Comparison of ENCODE assay signal across 8 mouse cellular contexts in genomic region chr3:126831418-126832138, GRCm38 (mm10).
DNase-seq lines count a peak whose midpoint lies in the region; ATAC-seq lines count a peak whose summit lies in the region.

No protein-coding gene starts in this region.

- H3K4me3 ChIP-seq in hindbrain, embryonic 11.5 days (ENCODE audit: low read depth, low read length) = no peak overlapping the region
- no peak overlapping the region for H3K4me3 ChIP-seq in hindbrain, embryonic 10.5 days
- no peak overlapping the region for H3K4me3 ChIP-seq in stomach, embryonic 14.5 days (ENCODE audit: low read depth, low read length)
- H3K4me3 ChIP-seq in midbrain, embryonic 16.5 days (ENCODE audit: low read depth, low read length) = no peak overlapping the region

- peak; percentile 33; the same call in 1 of the 2 replicates for ATAC-seq in hindbrain, embryonic 11.5 days (ENCODE audit: low FRiP score)
- peak; percentile 79; the same call in 1 of the 2 replicates for ATAC-seq in stomach, embryonic 14.5 days (ENCODE audit: insufficient number of reproducible peaks, insufficient read depth, low FRiP score, low read depth)
- ATAC-seq in midbrain, embryonic 16.5 days = no peak

- H3K27ac ChIP-seq in hindbrain, embryonic 11.5 days (ENCODE audit: low read depth, low read length) = no peak overlapping the region
- no peak overlapping the region for H3K27ac ChIP-seq in hindbrain, embryonic 10.5 days
- H3K27ac ChIP-seq in stomach, embryonic 14.5 days (ENCODE audit: low read length) = no peak overlapping the region
- no peak overlapping the region for H3K27ac ChIP-seq in midbrain, embryonic 16.5 days (ENCODE audit: low read length)

- H3K36me3 ChIP-seq in hindbrain, embryonic 11.5 days (ENCODE audit: control insufficient read depth, insufficient read depth, low read length) = no peaks in the 10 kb centered on the region
- no peaks in the 10 kb centered on the region for H3K36me3 ChIP-seq in hindbrain, embryonic 10.5 days
- no peaks in the 10 kb centered on the region for H3K36me3 ChIP-seq in stomach, embryonic 14.5 days (ENCODE audit: control insufficient read depth, insufficient read depth, low read length)
- peaks cover 4% of the 10 kb centered on the region; the same call in 1 of the 2 replicates for H3K36me3 ChIP-seq in midbrain, embryonic 16.5 days (ENCODE audit: control insufficient read depth, insufficient read depth, low read length)

- no peaks in the 10 kb centered on the region for H3K4me1 ChIP-seq in hindbrain, embryonic 11.5 days (replicated peaks; ENCODE audit: control insufficient read depth, insufficient read depth, low read length)
- no peaks in the 10 kb centered on the region for H3K4me1 ChIP-seq in hindbrain, embryonic 10.5 days (replicated peaks)
- no peaks in the 10 kb centered on the region for H3K4me1 ChIP-seq in stomach, embryonic 14.5 days (ENCODE audit: control insufficient read depth, insufficient read depth, low read length)
- no peaks in the 10 kb centered on the region for H3K4me1 ChIP-seq in midbrain, embryonic 16.5 days (ENCODE audit: control insufficient read depth, insufficient read depth, low read length)

- intact Hi-C loops in heart, postnatal 36 days (cut with DNase I) = loop anchor here (5.0 kb wide), 1 partner anchor 234 kb away; the partner anchor contains the start of gene Camk2d

- H3K27me3 ChIP-seq in hindbrain, embryonic 11.5 days (ENCODE audit: control insufficient read depth, insufficient read depth, low read length) = no peaks in the 10 kb centered on the region
- H3K27me3 ChIP-seq in hindbrain, embryonic 10.5 days (ENCODE audit: insufficient read depth, poor library complexity, severe bottlenecking) = no peaks in the 10 kb centered on the region
- H3K27me3 ChIP-seq in stomach, embryonic 14.5 days (ENCODE audit: control insufficient read depth, insufficient read depth, low read length) = no peaks in the 10 kb centered on the region
- no peaks in the 10 kb centered on the region for H3K27me3 ChIP-seq in midbrain, embryonic 16.5 days (ENCODE audit: control insufficient read depth, insufficient read depth, low read depth, low read length)

- 70% methylated on average over 6 of the region's 6 CpGs for WGBS in hindbrain, embryonic 11.5 days
- 76% methylated on average over 6 of the region's 6 CpGs for WGBS in hindbrain, embryonic 10.5 days
- WGBS in stomach, embryonic 14.5 days = 47% methylated on average over 6 of the region's 6 CpGs
- 75% methylated on average over 6 of the region's 6 CpGs for WGBS in midbrain, embryonic 16.5 days

- H3K9me3 ChIP-seq in hindbrain, embryonic 11.5 days (ENCODE audit: control insufficient read depth, low read length) = no peaks in the 10 kb centered on the region
- no peaks in the 10 kb centered on the region for H3K9me3 ChIP-seq in hindbrain, embryonic 10.5 days
- no peaks in the 10 kb centered on the region for H3K9me3 ChIP-seq in stomach, embryonic 14.5 days (ENCODE audit: control insufficient read depth, low read depth, low read length)
- H3K9me3 ChIP-seq in midbrain, embryonic 16.5 days (replicated peaks; ENCODE audit: control insufficient read depth, low read length, poor library complexity, severe bottlenecking) = no peaks in the 10 kb centered on the region

- no peak overlapping the region for H3K4me2 ChIP-seq in hindbrain, embryonic 11.5 days (replicated peaks; ENCODE audit: low read depth, low read length)
- H3K4me2 ChIP-seq in stomach, embryonic 14.5 days (replicated peaks; ENCODE audit: low read depth, low read length) = no peak overlapping the region
- no peak overlapping the region for H3K4me2 ChIP-seq in midbrain, embryonic 16.5 days (ENCODE audit: low read length)

- no peak for DNase-seq in hindbrain, embryonic 11.5 days (ENCODE audit: low spot score)
- DNase-seq in hindbrain, embryonic 10.5 days (ENCODE audit: low spot score) = no peak
- DNase-seq in Muller cell, postnatal 12 days (ENCODE audit: inconsistent ontology term) = peak; percentile 94
- peak; percentile 6 for DNase-seq in forelimb bud, embryonic 11.5 days (ENCODE audit: low read depth, low spot score)
- DNase-seq in heart, postnatal 36 days = peak; percentile 46 to 51
- no peak for DNase-seq in spleen, postnatal 4 days (ENCODE audit: low spot score in 2 of 2)

- no peak overlapping the region for H3K9ac ChIP-seq in hindbrain, embryonic 11.5 days (ENCODE audit: low read depth, low read length)
- H3K9ac ChIP-seq in stomach, embryonic 14.5 days (replicated peaks; ENCODE audit: low read depth, low read length) = no peak overlapping the region
- H3K9ac ChIP-seq in midbrain, embryonic 16.5 days (ENCODE audit: low read depth, low read length) = no peak overlapping the region

Comparison
In these comparisons a context has a peak if more than half of its experiments do, and no peak if none do; other contexts are left out.
1. DNase-seq: peak in Muller cell, postnatal 12 days (single experiment), forelimb bud, embryonic 11.5 days (single experiment) and heart, postnatal 36 days (2 of 2); none in hindbrain, embryonic 11.5 days (single experiment), hindbrain, embryonic 10.5 days (single experiment) and spleen, postnatal 4 days (0 of 2).